Mouse (Mus musculus): Measurements from ENCODE around the gene Nlrc5. TPM values are rescaled to one million over a fixed set of nuclear protein-coding genes. Genes with fewer than 3 reads are reported as not detected.

The Nlrc5 gene
- polyA plus RNA-seq, 1 experiment, result 5.0 TPM

GRCm38 (mm10) chr8:94567159-94567849 is 133.1 kb downstream of the Nlrc5 start:
- Histone ChIP-seq H3K4me3 (ENCODE audit: insufficient read depth, low read depth, low read length) (no peak overlapping the region), H3K27ac (replicated peaks; ENCODE audit: low read depth, low read length) (no peak overlapping the region), H3K4me1 (ENCODE audit: control insufficient read depth, insufficient read depth, insufficient read length, low read length) (no peaks in the 10 kb centered on the region)

- H3K4me1 ChIP-seq (ENCODE audit: control insufficient read depth, insufficient read depth, insufficient read length, low read length), result no peaks in the 10 kb centered on the region
- no peak overlapping the region for H3K27ac ChIP-seq (replicated peaks; ENCODE audit: low read depth, low read length)
These were observed 133.9 kb downstream of the Nlrc5 start for GRCm38 (mm10) chr8:94568098-94568497.

GRCm38 (mm10) chr8:94569419-94569818 is 135.3 kb downstream of the Nlrc5 start:
- Histone ChIP-seq H3K27ac (replicated peaks; ENCODE audit: low read depth, low read length) (no peak overlapping the region), H3K4me3 (ENCODE audit: insufficient read depth, low read depth, low read length) (no peak overlapping the region), H3K4me1 (ENCODE audit: control insufficient read depth, insufficient read depth, insufficient read length, low read length) (no peaks in the 10 kb centered on the region)

More at GRCm38 (mm10) chr8:94568098-94568497, 133.9 kb downstream of the Nlrc5 start:
- H3K4me3 ChIP-seq (ENCODE audit: insufficient read depth, low read depth, low read length), result no peak overlapping the region

GRCm38 (mm10) chr8:94571896-94572295 is 137.7 kb downstream of the Nlrc5 start:
- Histone ChIP-seq H3K4me1 (ENCODE audit: control insufficient read depth, insufficient read depth, insufficient read length, low read length) (no peaks in the 10 kb centered on the region), H3K27ac (replicated peaks; ENCODE audit: low read depth, low read length) (no peak overlapping the region), H3K4me3 (ENCODE audit: insufficient read depth, low read depth, low read length) (no peak overlapping the region)

GRCm38 (mm10) chr8:94574159-94574907 is 140.2 kb downstream of the Nlrc5 start:
- Histone ChIP-seq H3K27ac (replicated peaks; ENCODE audit: low read depth, low read length) (no peak overlapping the region), H3K4me3 (ENCODE audit: insufficient read depth, low read depth, low read length) (no peak overlapping the region), H3K4me1 (ENCODE audit: control insufficient read depth, insufficient read depth, insufficient read length, low read length) (no peaks in the 10 kb centered on the region)

GRCm38 (mm10) chr8:94575148-94575547 is 141.0 kb downstream of the Nlrc5 start:
- Histone ChIP-seq H3K4me1 (ENCODE audit: control insufficient read depth, insufficient read depth, insufficient read length, low read length) (no peaks in the 10 kb centered on the region), H3K27ac (replicated peaks; ENCODE audit: low read depth, low read length) (no peak overlapping the region), H3K4me3 (ENCODE audit: insufficient read depth, low read depth, low read length) (no peak overlapping the region)

Other genes starting within 250 kb of the Nlrc5 start
- 5.0 and 6.4 TPM in 2 replicates for gene Nup93, start 219.8 kb upstream of the Nlrc5 start, polyA plus RNA-seq (2012; ENCODE audit: insufficient read depth, insufficient read length, missing spikeins)
- gene Slc12a3, start 105.2 kb upstream of the Nlrc5 start, polyA plus RNA-seq (2012; ENCODE audit: insufficient read depth, insufficient read length, missing spikeins), result not detected in 2 replicates
- gene Herpud1, start 47.9 kb upstream of the Nlrc5 start, polyA plus RNA-seq (2012; ENCODE audit: insufficient read depth, insufficient read length, missing spikeins), result 54.7 and 91.5 TPM in 2 replicates
- gene Cpne2, start 98.6 kb downstream of the Nlrc5 start, polyA plus RNA-seq (2012; ENCODE audit: insufficient read depth, insufficient read length, missing spikeins), result 4.9 and 6.0 TPM in 2 replicates
- 13.9 and 15.6 TPM in 2 replicates for gene Rspry1, start 167.6 kb downstream of the Nlrc5 start, polyA plus RNA-seq (2012; ENCODE audit: insufficient read depth, insufficient read length, missing spikeins)
- gene Fam192a, start 167.6 kb downstream of the Nlrc5 start, polyA plus RNA-seq (2012; ENCODE audit: insufficient read depth, insufficient read length, missing spikeins), result 31.0 and 41.0 TPM in 2 replicates
- 36.3 and 47.8 TPM in 2 replicates for gene Arl2bp, start 232.2 kb downstream of the Nlrc5 start, polyA plus RNA-seq (2012; ENCODE audit: insufficient read depth, insufficient read length, missing spikeins)

Measured in brown adipose tissue, adult 24 weeks (tissue).